Mouse (Mus musculus): Measurements from ENCODE around the gene Sgta.

GRCm38 (mm10) chr10:81052577-81052976 lies 7.4 kb downstream of the Sgta start:
- no peak for TF ChIP-seq SIN3A (IDR thresholded peaks at IDR 0.05; ENCODE audit: low read length)
- no peak for TF ChIP-seq POLR2A (IDR thresholded peaks at IDR 0.05; ENCODE audit: control insufficient read depth in 1 of 2, insufficient read depth in 1 of 2, low read depth in 1 of 2, low read length in 2 of 2, poor library complexity in 1 of 2)
- TF ChIP-seq POLR2AphosphoS5 (IDR thresholded peaks at IDR 0.05; ENCODE audit: borderline replicate concordance, low read depth, low read length) = no peak
- no peak for TF ChIP-seq MXI1 (IDR thresholded peaks at IDR 0.05; ENCODE audit: low read depth, low read length)

Data from MEL (cell line).